Mouse (Mus musculus) liver, adult (tissue): ENCODE data around the gene H2afy2.

Experiments
- GATA4 ChIP-seq: IDR thresholded peaks from 2 replicates; pipeline ENCODE4 v1.6.1; 2014; ENCODE audit warnings: mild to moderate bottlenecking, low read length; ENCODE audit not compliant: insufficient replicate concordance

Gene H2afy2

GRCm38 (mm10) chr10:61783621-61784251, at the start of gene H2afy2:
Gene H2afy2 (minus strand): TSS chr10:61784147.
- no peak for TF ChIP-seq GATA4

GRCm38 (mm10) chr10:61832713-61833112, 48.8 kb upstream of the H2afy2 start:
- no peak for TF ChIP-seq GATA4

DNA sequence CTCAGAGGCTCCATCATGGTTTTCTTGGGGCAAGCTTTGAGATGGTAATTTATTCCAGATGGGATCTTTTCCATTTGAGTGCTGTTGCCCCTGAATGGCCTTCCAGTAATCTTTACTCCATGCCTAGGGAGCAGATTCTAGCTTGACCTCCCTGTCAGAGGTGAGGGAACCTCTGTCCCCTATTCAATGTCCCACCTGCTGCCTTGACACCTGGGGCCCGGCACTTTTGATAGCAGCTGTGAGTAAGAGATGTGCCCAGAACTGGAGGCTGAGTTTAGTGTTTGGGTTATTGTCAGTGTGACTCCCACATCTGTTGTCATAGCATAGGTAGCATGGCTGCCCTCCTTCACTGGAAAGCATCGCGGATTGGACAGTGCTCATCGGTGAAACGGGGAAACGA, 47.8 kb upstream of the H2afy2 start:
- TF ChIP-seq GATA4 = no peak

DNA sequence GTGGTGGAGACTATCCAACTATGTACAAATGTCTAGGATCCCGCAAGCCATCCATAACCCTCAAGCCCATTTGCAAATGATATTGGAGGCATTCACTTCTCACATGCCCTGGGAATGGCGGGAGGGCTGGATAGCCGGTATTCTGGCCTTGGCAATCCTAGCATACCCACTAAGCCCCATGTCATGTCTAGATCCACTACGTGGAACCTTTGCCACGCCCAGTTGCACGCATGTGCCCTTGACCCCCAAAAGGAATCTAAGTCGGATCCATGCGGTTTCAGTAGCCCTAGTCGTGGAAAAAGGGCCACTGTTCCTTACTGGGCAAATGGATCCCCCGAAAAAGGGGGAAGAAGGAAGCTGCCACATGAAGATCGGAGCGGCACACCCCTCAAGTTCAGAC, 47.3 kb upstream of the H2afy2 start:
- no peak for TF ChIP-seq GATA4

DNA sequence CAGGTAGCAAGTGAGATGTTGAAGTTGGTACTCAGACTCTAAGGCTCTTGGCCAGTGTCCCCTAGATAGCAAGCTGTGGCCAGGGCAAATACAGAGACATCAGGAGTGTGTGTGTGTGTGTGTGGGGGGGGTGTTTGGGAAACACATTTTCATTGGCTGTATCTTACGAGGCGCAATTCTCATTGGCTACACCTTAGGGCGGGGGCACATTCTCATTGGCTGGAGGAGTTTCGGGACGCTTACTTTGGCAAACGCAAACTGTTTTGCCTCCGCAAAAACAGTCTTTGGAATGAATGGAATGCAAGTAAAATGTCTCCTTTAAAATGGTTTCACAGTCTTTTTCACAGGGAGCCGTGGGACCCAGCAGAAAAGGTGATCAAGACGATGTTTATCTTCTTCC, 46.9 kb upstream of the H2afy2 start:
- no peak for TF ChIP-seq GATA4

DNA sequence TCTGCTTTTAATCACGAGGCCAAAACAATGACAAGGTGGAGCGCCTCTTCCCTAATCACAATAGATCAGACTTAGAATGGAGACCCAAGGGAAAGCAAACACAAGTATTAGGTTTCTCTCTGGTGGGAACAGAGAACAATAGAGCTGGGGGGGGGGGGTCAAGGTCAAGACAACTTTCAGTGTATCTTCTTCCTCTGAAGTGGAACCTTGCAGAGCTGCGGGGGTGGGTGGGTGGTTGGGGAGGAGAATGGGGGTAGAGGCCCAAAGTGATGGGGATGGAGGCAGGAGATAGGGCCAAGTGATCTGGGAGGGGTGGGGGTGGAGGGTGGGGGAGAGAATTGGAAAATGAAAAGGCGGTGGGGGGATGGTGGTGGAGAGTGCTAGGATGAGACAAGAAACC, 45.1 kb upstream of the H2afy2 start:
- TF ChIP-seq GATA4 = no peak

DNA sequence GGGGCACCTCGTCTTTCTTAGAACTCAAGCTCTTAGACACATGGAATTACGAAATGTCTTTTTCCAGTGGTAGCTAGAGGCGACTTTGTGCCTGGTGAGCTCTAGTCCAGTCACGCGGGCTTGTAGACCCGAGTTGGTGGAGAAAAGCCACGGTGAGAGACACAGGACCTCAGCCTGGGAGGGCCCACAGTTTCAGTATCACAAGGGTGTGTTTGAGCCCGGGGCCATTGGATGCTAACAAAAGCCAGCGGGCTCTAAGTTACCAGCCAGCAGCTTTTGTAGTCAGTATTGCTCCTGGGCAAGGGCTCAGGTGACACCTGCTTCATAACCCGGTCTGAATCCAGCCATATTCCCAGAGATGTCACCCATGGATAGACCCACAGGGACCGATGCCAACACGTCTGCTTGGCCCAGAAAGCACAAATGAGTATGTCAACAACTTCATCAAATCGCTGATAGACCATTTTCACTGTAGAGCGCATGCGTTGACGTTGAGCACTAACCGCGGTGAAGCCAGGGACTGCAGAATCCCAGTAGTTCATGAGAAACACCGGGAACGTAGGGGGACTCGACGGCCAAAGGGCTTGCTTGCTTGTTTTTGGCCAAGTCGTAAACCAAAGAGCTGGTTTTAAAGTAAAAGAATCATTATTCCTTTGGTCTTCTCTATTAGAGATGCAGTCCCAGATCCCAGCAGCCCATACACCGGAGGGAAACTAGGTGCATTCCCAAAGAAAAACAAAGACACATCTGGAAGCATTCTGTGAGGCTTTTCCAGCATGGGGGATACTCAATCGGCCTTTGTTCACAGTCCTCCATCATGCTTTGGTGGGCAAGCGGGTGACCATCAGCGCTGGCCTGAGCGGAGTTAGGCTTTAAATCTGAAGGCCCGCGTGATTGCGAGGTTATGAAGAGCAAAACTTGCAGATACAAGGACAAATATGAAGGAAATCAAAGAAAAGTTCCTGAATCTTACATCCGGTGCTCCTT, 44.3 kb upstream of the H2afy2 start:
- no peak for TF ChIP-seq GATA4

DNA sequence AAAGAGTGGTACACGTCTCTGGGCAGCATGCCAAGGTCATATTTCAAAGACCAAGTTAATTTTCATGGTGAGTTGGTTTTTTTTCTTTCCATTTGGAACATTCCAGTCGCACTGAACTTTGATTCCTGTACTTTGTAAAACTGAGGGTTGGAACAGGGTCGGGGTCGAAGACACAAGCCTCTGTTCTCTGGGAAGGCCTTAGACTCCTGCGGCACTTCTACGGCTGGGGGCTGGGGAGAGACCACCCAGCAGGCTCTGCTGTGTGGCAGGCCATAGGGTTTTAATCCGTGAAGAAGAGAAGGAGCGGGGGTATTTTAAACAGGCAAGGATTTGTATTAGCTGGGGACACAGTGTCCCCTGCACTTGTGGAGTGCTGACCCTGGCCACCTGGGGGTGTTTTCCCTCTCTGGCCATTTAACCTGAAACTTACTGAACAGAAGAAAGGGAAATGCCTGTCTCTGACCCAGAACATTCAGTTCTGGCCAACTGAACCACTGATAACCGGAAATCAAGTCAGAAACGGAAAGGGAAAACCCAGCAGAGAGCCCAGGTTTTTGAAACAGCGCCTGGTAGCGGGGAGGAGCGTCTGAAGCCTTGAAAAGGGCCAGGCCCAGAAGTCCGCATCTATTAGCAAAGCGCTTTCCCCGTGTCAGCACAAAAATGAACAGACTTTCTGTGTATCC, 42.9 kb upstream of the H2afy2 start:
- TF ChIP-seq GATA4 = no peak

DNA sequence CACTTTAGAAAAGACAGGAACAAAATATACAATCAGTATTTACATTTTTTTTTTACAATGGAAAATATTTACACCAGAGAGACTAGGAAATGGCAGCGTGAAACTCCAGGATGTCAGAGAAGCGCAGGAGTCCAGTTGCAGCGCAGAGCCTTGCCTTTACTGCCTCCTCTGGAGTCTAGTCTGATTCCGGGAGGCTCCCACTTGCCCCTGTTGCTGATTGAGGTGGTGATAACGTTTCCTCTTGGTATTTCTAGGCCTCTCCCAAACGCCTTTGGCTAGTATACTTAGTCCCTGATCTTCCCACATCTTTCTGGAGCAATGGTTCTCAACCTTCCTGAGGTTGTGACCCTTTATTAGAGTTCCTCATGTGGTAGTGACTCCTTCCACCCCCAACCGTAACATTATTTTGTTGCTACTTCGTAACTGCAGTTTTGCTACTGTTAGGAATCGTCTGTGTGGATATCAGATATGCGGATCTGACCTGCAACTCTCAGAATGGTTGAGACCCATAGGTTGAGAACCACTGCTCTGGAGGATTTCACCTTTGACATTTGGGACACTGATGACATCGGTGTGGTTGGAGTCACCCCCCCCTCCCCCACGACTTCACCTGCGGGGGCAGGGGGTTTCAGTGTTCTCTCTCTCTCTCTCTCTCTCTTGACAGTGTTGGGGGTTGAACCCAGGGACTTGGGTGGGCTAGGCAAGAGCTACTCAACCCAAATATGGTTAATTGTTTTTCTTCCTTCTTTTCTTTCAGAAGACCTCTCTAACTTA, 42.2 kb upstream of the H2afy2 start:
- no peak for TF ChIP-seq GATA4

GRCm38 (mm10) chr10:61825536-61825935, 41.6 kb upstream of the H2afy2 start:
- no peak for TF ChIP-seq GATA4

DNA sequence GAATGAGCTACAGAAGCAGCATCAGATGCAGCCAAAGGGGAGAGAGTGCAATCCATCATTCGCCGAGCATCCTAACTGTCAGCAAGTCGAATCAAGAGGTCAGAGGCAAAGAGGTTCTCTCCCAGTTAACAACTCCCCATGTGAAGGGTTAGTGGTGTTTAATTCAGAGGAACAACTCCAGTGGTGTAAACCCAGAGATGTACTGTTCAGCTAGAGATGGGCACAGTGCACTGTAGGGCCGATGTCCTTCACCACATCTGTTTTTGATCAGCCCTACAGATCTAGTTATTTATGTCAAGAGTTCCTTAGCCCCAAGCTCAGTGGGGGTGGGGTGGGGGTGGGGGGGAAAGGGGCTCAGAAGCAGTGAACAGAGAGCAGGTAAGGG, 39.8 kb upstream of the H2afy2 start:
- TF ChIP-seq GATA4 = no peak

- TF ChIP-seq GATA4 = no peak
Observed at GRCm38 (mm10) chr10:61822968-61823730, 39.2 kb upstream of the H2afy2 start.

DNA sequence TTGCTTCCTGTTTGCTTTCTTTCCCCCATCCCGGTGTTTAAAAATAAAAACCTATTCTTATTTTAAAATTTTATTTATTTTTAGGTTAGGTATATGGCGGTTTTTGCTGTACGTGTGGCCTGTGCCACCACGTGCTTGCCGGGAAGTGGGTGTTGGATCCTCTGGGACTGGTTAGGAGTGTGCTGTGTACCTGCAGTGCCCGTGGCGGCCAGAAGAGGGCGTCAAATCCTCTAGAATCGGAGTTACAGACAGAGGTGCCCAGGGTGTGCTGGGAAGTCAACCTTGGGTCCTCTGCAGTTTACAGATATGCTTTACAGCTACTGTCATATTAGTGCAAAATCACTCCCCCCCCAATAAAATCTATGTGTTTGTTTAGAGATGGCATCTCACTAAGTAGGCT, 36.1 kb upstream of the H2afy2 start:
- no peak for TF ChIP-seq GATA4

GRCm38 (mm10) chr10:61811987-61812386, 28.0 kb upstream of the H2afy2 start:
- no peak for TF ChIP-seq GATA4

- TF ChIP-seq GATA4 = no peak
Observed at GRCm38 (mm10) chr10:61798133-61798576, 14.2 kb upstream of the H2afy2 start.

DNA sequence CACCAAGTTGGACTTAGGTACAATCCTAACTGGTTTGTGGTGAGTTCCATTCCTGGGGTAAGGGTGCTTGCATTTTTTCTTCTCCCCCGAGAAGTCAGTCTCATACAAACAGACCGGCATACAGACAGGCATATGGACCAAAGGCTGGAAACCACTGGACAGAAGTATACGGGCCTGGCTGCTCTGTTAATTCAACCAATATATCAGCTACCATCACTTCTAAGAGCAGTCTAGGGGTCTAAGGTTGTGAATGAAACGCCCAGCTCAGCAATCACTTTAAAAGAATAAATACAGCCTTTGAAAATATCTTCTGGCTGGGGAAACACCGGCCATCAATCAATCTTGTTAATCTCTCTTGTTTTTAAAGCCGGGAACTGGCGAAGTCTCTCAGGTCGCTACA, 11.5 kb upstream of the H2afy2 start:
- no peak for TF ChIP-seq GATA4
